Mouse (Mus musculus): ENCODE measurements around the gene Bmf. TPM values are rescaled to one million over a fixed set of nuclear protein-coding genes. Genes with fewer than 3 reads are reported as not detected.
A peak's percentile ranks its signal among the peaks of the same experiment; 100 is the strongest.

Bmf gene
- total RNA-seq, 2 experiments from 2014 or later = 18.6 to 23.1 TPM

DNA sequence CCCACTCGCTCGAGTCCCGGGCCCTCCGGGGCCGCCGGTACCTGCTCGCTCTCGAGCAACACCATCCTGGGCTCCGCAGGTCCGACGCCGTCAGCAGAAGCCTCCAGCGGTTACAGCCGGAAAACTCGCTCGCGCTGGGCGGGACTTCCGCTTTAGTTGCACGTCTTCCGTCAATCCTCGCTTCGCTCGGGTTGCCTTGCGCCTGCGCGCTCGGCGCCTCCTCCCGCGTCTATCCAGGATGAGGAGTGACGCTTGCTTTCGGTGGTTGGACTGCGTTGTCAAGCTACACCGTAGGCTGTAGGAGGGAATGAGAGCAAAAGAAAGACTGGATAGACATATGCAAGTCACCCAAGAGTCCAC, 70.0 kb downstream of the Bmf start, which contains the start of gene Srp14:
Gene Srp14, minus strand, starts transcription at position 162 of the 360 bp plus-strand sequence.
- peak; percentile 95 for DNase-seq

- no peak for DNase-seq
Measured at GRCm38 (mm10) chr2:118478833-118479549, 70.5 kb downstream of the Bmf start.

Other genes with a start within 250 kb of the Bmf start
- gene Gpr176, start 176.3 kb downstream of the Bmf start, total RNA-seq (2021) = 1 to 10 TPM; 2.0 to 2.2 TPM
- 10 to 100 TPM; 15.7 to 19.9 TPM for gene Eif2ak4, start 161.1 kb downstream of the Bmf start, total RNA-seq (2021)
- 100 to 1,000 TPM; 139 to 146 TPM for gene Srp14, start 70.0 kb downstream of the Bmf start, total RNA-seq (2021)
- gene Bub1b, start 48.5 kb upstream of the Bmf start, total RNA-seq (2021) = 10 to 100 TPM; 21.6 to 27.2 TPM
- gene Pak6, start 113.6 kb upstream of the Bmf start, total RNA-seq (2021) = 10 to 100 TPM in 1 of 2 experiments, 1 to 10 TPM in 1; 8.0 to 13.6 TPM
- gene Ankrd63, start 154.3 kb upstream of the Bmf start, total RNA-seq (2021) = under 1 TPM; 0.09 to 0.15 TPM
- 1 to 10 TPM; 1.8 to 3.0 TPM for gene Plcb2, start 178.8 kb upstream of the Bmf start, total RNA-seq (2021)
- gene Inafm2, start 196.1 kb upstream of the Bmf start, total RNA-seq (2021) = 10 to 100 TPM; 27.3 to 27.9 TPM
- gene Ccdc9b, start 213.0 kb upstream of the Bmf start, total RNA-seq (2021) = 1 to 10 TPM; 3.2 to 5.5 TPM
- gene Phgr1, start 223.1 kb upstream of the Bmf start, total RNA-seq (2021) = not detected
- 10 to 100 TPM; 22.0 to 26.2 TPM for gene Disp2, start 230.0 kb upstream of the Bmf start, total RNA-seq (2021)